Mouse (Mus musculus) spleen, adult 2 months (tissue): ENCODE results near the gene Ppp6r2.

Experiments used
- CTCF ChIP-seq: fragments of 200-500 bp; IDR thresholded peaks from 2 replicates; pipeline ENCODE4 v1.5.1; 2011; ENCODE audit warnings: mild to moderate bottlenecking, inconsistent platforms; ENCODE audit not compliant: insufficient read depth, insufficient read length, insufficient replicate concordance; ENCODE audit errors: extremely low read depth
- POLR2A ChIP-seq: fragments of 200-500 bp; IDR thresholded peaks from 2 replicates; pipeline ENCODE4 v1.6.1; 2011; ENCODE audit warnings: low read depth, low read length, inconsistent platforms

GRCm38 (mm10) chr15:89285478-89285877, 74.1 kb downstream of the Ppp6r2 start:
- no peak for TF ChIP-seq POLR2A
- TF ChIP-seq CTCF, result no peak
